Mouse (Mus musculus): ENCODE data around the gene Nop9.

DNA sequence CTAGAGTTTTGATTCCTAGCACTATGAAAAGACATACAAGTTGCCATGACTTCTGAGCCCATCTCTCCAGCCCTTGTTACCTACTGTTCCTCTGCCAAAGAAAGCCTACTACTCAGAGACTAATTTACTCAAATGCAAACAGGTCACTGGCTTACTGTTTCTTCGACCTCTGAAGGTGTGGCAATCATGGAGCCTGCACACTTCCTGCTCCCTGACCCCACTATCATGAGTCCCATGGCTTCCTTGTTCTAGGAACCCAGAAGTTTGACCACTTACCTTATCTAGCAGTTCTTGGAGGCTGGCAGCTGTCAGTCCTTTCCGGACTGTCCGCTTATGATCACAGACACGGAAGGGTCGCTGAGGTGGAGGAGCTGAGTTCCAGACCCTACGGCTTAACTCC is 12.1 kb downstream of the Nop9 start:
- no peak for TF ChIP-seq CTCF (IDR thresholded peaks at IDR 0.05; ENCODE audit: borderline replicate concordance, insufficient read depth, low read length)
- TF ChIP-seq POLR2A (IDR thresholded peaks at IDR 0.05; ENCODE audit: low read depth, low read length) = no peak
